Mouse (Mus musculus) brain, embryonic 14.5 days (tissue): ENCODE data around the gene Ppm1n.

Source experiments
- CTCF ChIP-seq: fragments of 200-500 bp; IDR thresholded peaks from 2 replicates; pipeline ENCODE4 v1.5.1; 2012; ENCODE audit warnings: inconsistent platforms, mild to moderate bottlenecking, moderate library complexity, borderline replicate concordance; ENCODE audit not compliant: insufficient read depth, insufficient read length; ENCODE audit errors: extremely low read depth
- POLR2A ChIP-seq: fragments of 200-500 bp; IDR thresholded peaks from 2 replicates; pipeline ENCODE4 v1.6.1; 2012; ENCODE audit warnings: mild to moderate bottlenecking, inconsistent platforms, borderline replicate concordance; ENCODE audit not compliant: poor library complexity, insufficient read depth, insufficient read length, severe bottlenecking; ENCODE audit errors: extremely low read depth

DNA sequence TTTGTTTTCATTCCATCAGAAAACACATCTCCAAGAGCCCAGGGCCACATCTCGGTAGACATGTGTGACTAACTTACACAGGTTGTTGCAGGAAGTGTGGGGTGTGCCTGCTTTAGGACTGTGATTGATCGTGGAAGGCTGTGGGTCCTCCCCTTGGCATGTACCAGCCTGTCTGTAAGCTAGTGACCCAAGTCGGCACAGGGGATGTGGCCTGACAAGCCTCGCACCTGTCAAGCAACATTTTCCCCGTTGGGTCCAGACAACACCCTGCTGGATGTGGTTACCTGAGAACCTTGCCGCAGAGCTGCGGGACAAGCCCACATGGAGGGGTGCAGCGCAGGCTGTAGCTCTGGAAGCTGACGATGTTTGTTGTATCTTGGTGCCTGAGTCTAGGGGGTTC, 42.6 kb upstream of the Ppm1n start:
- TF ChIP-seq POLR2A: no peak
- no peak for TF ChIP-seq CTCF
